Mouse (Mus musculus): ENCODE measurements at regions not wholly inside any gene's neighbourhood (a gene's known extent, or its start where the extent isn't known, plus 50 kb on each side); places are given as distances from the start of the nearest gene placed in this dataset.

DNA sequence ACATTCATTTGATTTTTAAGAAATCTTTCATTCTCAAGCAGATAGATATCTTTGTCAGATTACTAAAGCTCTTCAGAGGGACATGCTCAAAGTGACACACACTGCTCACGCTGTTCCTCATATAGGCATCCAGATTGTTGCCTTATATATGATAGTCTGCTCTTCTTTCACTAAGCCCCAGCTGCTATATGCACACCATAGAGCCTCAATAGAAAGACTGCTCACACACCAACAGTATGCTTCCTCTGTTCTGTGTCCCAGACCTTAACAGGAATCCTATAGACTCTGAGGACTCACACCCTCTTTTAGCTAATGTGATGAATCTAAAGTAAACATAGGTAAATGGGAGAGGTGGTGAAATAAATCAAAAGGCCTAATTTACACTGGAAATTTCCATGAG, 561.8 kb downstream of the Smarca1 start:
- Histone ChIP-seq H3K27ac (ENCODE audit: low read depth, low read length) (no peak overlapping the region), H3K4me2 (replicated peaks; ENCODE audit: low read depth, low read length) (no peak overlapping the region), H3K36me3 (ENCODE audit: control insufficient read depth, insufficient read depth, low read length) (no peaks in the 10 kb centered on the region), H3K27me3 (ENCODE audit: control insufficient read depth, insufficient read depth, low read length) (no peaks in the 10 kb centered on the region), H3K4me3 (ENCODE audit: low read depth, low read length) (no peak overlapping the region), H3K9me3 (ENCODE audit: control insufficient read depth, low read length) (no peaks in the 10 kb centered on the region), H3K4me1 (replicated peaks; ENCODE audit: control insufficient read depth, insufficient read depth, low read length) (no peaks in the 10 kb centered on the region), H3K9ac (ENCODE audit: low read depth, low read length) (no peak overlapping the region)
- ATAC-seq (ENCODE audit: low FRiP score) (peak; percentile 57; the same call in 1 of the 2 replicates), DNase-seq (ENCODE audit: low spot score) (no peak)
- 73% methylated on average over 1 of the region's 1 CpGs for WGBS

DNA sequence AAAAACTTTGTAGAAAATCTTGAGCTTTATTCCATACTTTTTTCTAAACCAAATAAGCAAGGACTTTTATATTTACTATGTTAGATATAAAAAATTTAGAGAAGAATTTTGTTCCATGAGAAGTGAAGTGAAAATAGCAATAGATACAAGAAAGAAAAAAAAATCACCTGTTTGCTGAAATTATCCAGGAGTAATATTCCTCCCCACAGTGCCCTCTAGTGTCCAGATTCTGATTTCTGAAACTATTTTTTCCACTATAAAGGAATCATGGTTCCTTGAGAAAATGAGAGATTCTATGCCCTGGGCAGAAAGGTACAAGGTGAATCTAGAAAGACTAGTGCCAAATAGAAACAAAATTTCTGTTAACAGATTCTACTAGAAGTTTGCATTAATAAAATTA, 564.0 kb downstream of the Smarca1 start:
- Histone ChIP-seq H3K9me3 (ENCODE audit: control insufficient read depth, low read length) (no peaks in the 10 kb centered on the region), H3K27me3 (ENCODE audit: control insufficient read depth, insufficient read depth, low read length) (no peaks in the 10 kb centered on the region), H3K4me2 (replicated peaks; ENCODE audit: low read depth, low read length) (no peak overlapping the region), H3K36me3 (ENCODE audit: control insufficient read depth, insufficient read depth, low read length) (no peaks in the 10 kb centered on the region), H3K27ac (ENCODE audit: low read depth, low read length) (no peak overlapping the region), H3K4me3 (ENCODE audit: low read depth, low read length) (no peak overlapping the region), H3K9ac (ENCODE audit: low read depth, low read length) (no peak overlapping the region), H3K4me1 (replicated peaks; ENCODE audit: control insufficient read depth, insufficient read depth, low read length) (no peaks in the 10 kb centered on the region)
- no peak for ATAC-seq (ENCODE audit: low FRiP score)
- DNase-seq (ENCODE audit: low spot score), result peak; percentile 28

DNA sequence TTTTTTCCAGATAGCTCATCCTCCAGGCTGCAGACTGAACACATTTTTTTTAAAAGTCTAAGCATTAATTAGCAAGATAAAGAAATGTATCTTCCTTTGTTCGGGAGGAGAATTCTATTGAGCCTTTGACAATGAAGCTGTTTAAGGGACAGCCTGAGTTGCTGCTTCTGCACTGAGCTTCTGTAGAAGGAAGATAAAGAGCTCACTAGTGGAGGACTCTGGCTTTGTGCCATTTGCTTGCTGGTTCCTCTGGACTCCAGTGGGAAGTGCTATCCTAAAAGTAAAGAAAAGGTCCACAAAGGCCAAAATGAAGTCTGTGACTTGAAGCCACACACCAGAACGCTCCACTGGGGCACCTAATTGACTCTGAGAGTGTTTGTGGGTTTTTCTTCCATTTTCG, 577.0 kb downstream of the Smarca1 start:
- Histone ChIP-seq H3K27me3 (ENCODE audit: control insufficient read depth, insufficient read depth, low read length) (no peaks in the 10 kb centered on the region), H3K4me1 (replicated peaks; ENCODE audit: control insufficient read depth, insufficient read depth, low read length) (no peaks in the 10 kb centered on the region), H3K4me2 (replicated peaks; ENCODE audit: low read depth, low read length) (no peak overlapping the region), H3K9ac (ENCODE audit: low read depth, low read length) (no peak overlapping the region), H3K36me3 (ENCODE audit: control insufficient read depth, insufficient read depth, low read length) (no peaks in the 10 kb centered on the region), H3K9me3 (ENCODE audit: control insufficient read depth, low read length) (no peaks in the 10 kb centered on the region), H3K27ac (ENCODE audit: low read depth, low read length) (no peak overlapping the region), H3K4me3 (ENCODE audit: low read depth, low read length) (no peak overlapping the region)
- 55% methylated on average over 3 of the region's 3 CpGs for WGBS
- DNase-seq (ENCODE audit: low spot score) (no peak), ATAC-seq (ENCODE audit: low FRiP score) (no peak)

DNA sequence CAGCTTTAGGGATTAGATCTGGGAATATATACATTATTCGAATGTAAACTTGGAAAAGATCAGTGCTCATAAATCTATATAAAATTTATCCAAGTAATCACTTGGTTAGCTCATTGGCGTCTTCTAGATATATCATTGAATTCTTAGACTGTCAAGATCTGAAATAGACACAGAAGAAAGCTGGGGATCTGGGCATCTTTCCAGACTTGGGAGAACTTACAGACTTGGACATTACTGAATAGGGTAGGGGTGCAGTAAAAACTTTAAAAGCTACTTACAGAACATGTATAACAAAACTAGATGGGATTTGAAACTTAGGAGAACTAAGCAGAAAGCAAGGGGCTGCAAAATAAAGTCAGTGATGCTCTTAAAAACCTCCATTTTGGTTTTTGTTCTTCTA, 585.6 kb downstream of the Smarca1 start:
- H3K4me1 ChIP-seq (replicated peaks; ENCODE audit: control insufficient read depth, insufficient read depth, low read length), result no peaks in the 10 kb centered on the region
- H3K9me3 ChIP-seq (ENCODE audit: control insufficient read depth, low read length), result no peaks in the 10 kb centered on the region
- H3K36me3 ChIP-seq (ENCODE audit: control insufficient read depth, insufficient read depth, low read length), result no peaks in the 10 kb centered on the region
- no peak overlapping the region for H3K9ac ChIP-seq (ENCODE audit: low read depth, low read length)
- H3K27me3 ChIP-seq (ENCODE audit: control insufficient read depth, insufficient read depth, low read length), result no peaks in the 10 kb centered on the region
- WGBS, result 84% methylated on average over 2 of the region's 2 CpGs
- no peak for DNase-seq (ENCODE audit: low spot score)
- H3K4me2 ChIP-seq (replicated peaks; ENCODE audit: low read depth, low read length), result no peak overlapping the region
- no peak for ATAC-seq (ENCODE audit: low FRiP score)
- no peak overlapping the region for H3K27ac ChIP-seq (ENCODE audit: low read depth, low read length)
- H3K4me3 ChIP-seq (ENCODE audit: low read depth, low read length), result no peak overlapping the region

DNA sequence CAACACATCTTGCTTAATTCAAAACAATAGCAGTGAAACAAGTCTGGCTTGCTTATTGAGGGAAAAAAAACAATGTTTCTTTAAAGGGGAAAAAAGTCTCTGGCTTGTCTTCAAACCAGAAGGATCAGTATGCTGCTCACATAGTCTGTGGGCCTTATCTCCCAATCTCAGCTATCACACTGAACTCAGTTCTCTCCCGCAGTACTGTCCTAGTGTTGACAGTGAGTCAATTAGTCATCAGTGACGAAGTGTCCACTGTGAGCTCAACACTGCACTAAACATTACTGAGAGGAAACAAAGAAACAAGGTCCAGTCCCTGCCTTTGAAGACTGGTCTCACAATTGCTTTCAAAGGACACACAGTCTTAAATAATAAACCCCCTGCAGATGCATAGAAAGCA, 589.2 kb downstream of the Smarca1 start:
- DNase-seq (ENCODE audit: low spot score) (no peak), ATAC-seq (ENCODE audit: low FRiP score) (no peak)
- no peaks in the 10 kb centered on the region for H3K9me3 ChIP-seq (ENCODE audit: control insufficient read depth, low read length)
- 19% methylated on average over 2 of the region's 2 CpGs for WGBS
- H3K27me3 ChIP-seq (ENCODE audit: control insufficient read depth, insufficient read depth, low read length), result no peaks in the 10 kb centered on the region
- no peak overlapping the region for H3K4me3 ChIP-seq (ENCODE audit: low read depth, low read length)
- H3K4me2 ChIP-seq (replicated peaks; ENCODE audit: low read depth, low read length), result no peak overlapping the region
- no peak overlapping the region for H3K27ac ChIP-seq (ENCODE audit: low read depth, low read length)
- no peaks in the 10 kb centered on the region for H3K4me1 ChIP-seq (replicated peaks; ENCODE audit: control insufficient read depth, insufficient read depth, low read length)
- H3K36me3 ChIP-seq (ENCODE audit: control insufficient read depth, insufficient read depth, low read length), result no peaks in the 10 kb centered on the region
- no peak overlapping the region for H3K9ac ChIP-seq (ENCODE audit: low read depth, low read length)

DNA sequence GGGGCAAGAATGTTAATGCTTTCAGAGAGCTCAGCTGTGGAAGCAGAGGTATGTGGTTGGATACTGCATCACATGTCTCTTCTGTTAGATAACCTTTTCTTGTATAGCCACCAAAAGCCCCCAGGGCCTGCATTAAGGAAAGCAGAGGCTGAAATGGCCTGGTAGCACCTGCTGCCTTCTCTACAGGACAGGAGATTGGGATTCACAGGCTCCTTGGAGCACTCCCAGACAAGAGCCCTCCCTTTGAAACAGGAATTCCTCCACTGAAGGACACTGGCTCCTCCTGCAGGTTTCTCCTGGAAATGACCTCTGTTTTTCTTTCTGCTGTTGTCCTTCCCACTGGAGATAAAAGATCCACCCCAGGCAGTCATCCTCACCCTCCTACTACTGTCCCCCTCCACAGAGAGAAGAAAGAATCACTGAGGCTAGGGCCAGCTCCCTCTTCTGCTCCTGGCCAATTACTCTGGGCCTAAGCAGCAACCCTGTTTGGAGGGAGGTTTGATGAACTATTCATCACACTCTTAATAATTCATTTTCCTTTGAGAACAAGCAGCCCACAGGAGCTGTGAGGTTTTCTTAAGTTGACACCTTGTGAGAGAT, 600.1 kb downstream of the Smarca1 start:
- Histone ChIP-seq H3K9ac (ENCODE audit: low read depth, low read length) (no peak overlapping the region), H3K4me2 (replicated peaks; ENCODE audit: low read depth, low read length) (no peak overlapping the region), H3K9me3 (ENCODE audit: control insufficient read depth, low read length) (no peaks in the 10 kb centered on the region), H3K4me3 (ENCODE audit: low read depth, low read length) (no peak overlapping the region), H3K27me3 (ENCODE audit: control insufficient read depth, insufficient read depth, low read length) (no peaks in the 10 kb centered on the region), H3K4me1 (replicated peaks; ENCODE audit: control insufficient read depth, insufficient read depth, low read length) (no peaks in the 10 kb centered on the region), H3K27ac (ENCODE audit: low read depth, low read length) (no peak overlapping the region), H3K36me3 (ENCODE audit: control insufficient read depth, insufficient read depth, low read length) (no peaks in the 10 kb centered on the region)
- DNase-seq (ENCODE audit: low spot score) (peak; percentile 59), ATAC-seq (ENCODE audit: low FRiP score) (peak; percentile 85)

All from hindbrain, embryonic 11.5 days (tissue).